Mouse (Mus musculus) embryonic facial prominence, embryonic 11.5 days (tissue): ENCODE measurements around the gene C1ql2. TPM values are rescaled to one million over a fixed set of nuclear protein-coding genes. Genes with fewer than 3 reads are reported as not detected.

Experiments
- polyA plus RNA-seq: library from polyadenylated mRNA; unstranded; fragments of >200 nt; fragmentation: Nextera tagmentation; extraction: Ambion mirVana; gene quantifications from 2 replicates; pipeline ENCODE4 v1.2.1, GENCODE M21; 2014

C1ql2 gene
- polyA plus RNA-seq, 1 experiment from 2014 or later: 0.24 TPM

Other genes starting within 250 kb of the C1ql2 start
- 674 and 686 TPM in 2 replicates for gene Dbi, start 219.5 kb upstream of the C1ql2 start, polyA plus RNA-seq
- gene 3110009E18Rik, start 219.4 kb upstream of the C1ql2 start, polyA plus RNA-seq: 20.7 and 21.1 TPM in 2 replicates
- 3.3 and 3.7 TPM in 2 replicates for gene Steap3, start 67.9 kb upstream of the C1ql2 start, polyA plus RNA-seq
- 0.10 TPM in 1 of 2 replicates, not detected in the other for gene Marco, start 164.4 kb downstream of the C1ql2 start, polyA plus RNA-seq